Mouse (Mus musculus): ENCODE results near the gene Rps19bp1.

Gene Rps19bp1

GRCm38 (mm10) chr15:80256656-80257601 is 7.2 kb downstream of the Rps19bp1 start:
- DNase-seq = peak in 1 of 2 experiments; percentile 11

GRCm38 (mm10) chr15:80256242-80256641 is 7.9 kb downstream of the Rps19bp1 start:
- DNase-seq = peak in 1 of 2 experiments; percentile 30

- peak; percentile 88 to 95 for DNase-seq
These were observed 8.4 kb downstream of the Rps19bp1 start for GRCm38 (mm10) chr15:80255646-80256121.

- DNase-seq = peak; percentile 97 to 99
These were observed 9.1 kb downstream of the Rps19bp1 start, which contains the start of gene Atf4 for GRCm38 (mm10) chr15:80254847-80255645. Gene Atf4, plus strand, starts transcription at chr15:80255184.

- DNase-seq = peak; percentile 34 to 58
These were observed 9.9 kb downstream of the Rps19bp1 start for GRCm38 (mm10) chr15:80254207-80254606.

- DNase-seq = peak in 1 of 2 experiments; percentile 38
These were observed 10.6 kb downstream of the Rps19bp1 start for GRCm38 (mm10) chr15:80253530-80253929.

GRCm38 (mm10) chr15:80250586-80250985 is 13.5 kb downstream of the Rps19bp1 start:
- no peak for DNase-seq

GRCm38 (mm10) chr15:80249672-80250071 is 14.4 kb downstream of the Rps19bp1 start:
- DNase-seq = no peak

GRCm38 (mm10) chr15:80248596-80248995 is 15.5 kb downstream of the Rps19bp1 start:
- no peak for DNase-seq

- DNase-seq = no peak
These were observed 16.0 kb downstream of the Rps19bp1 start for GRCm38 (mm10) chr15:80248135-80248534.

GRCm38 (mm10) chr15:80235535-80235934 is 28.6 kb downstream of the Rps19bp1 start, which contains the start of gene AC140267.1:
Gene AC140267.1, plus strand, starts transcription at chr15:80235835.
- no peak for DNase-seq

GRCm38 (mm10) chr15:80233733-80234509 is 30.2 kb downstream of the Rps19bp1 start, which contains the start of gene Mief1:
Gene Mief1, plus strand, starts transcription at chr15:80234018.
- peak; percentile 99 for DNase-seq

- peak in 1 of 2 experiments; percentile 15 for DNase-seq
These were observed 31.1 kb downstream of the Rps19bp1 start for GRCm38 (mm10) chr15:80233053-80233452.

GRCm38 (mm10) chr15:80232331-80232730 is 31.8 kb downstream of the Rps19bp1 start:
- no peak for DNase-seq

- no peak for DNase-seq
These were observed 35.9 kb downstream of the Rps19bp1 start for GRCm38 (mm10) chr15:80228071-80228800.

GRCm38 (mm10) chr15:80225796-80226195 is 38.3 kb downstream of the Rps19bp1 start:
- DNase-seq = peak; percentile 79 to 81

- peak; percentile 88 to 89 for DNase-seq
These were observed 38.9 kb downstream of the Rps19bp1 start for GRCm38 (mm10) chr15:80225208-80225607.

- no peak for DNase-seq
These were observed 40.4 kb downstream of the Rps19bp1 start for GRCm38 (mm10) chr15:80223751-80224150.

- no peak for DNase-seq
These were observed 43.1 kb downstream of the Rps19bp1 start for GRCm38 (mm10) chr15:80221031-80221430.

GRCm38 (mm10) chr15:80219705-80220657 is 44.1 kb downstream of the Rps19bp1 start:
- DNase-seq = no peak
